Mouse (Mus musculus) limb, embryonic 12.5 days (tissue): ENCODE data around the gene Zdhhc21. TPM values are rescaled to one million over a fixed set of nuclear protein-coding genes. Genes with fewer than 3 reads are reported as not detected.

Experiments used
- ATAC-seq: fragments of 200-750 bp; cut with Nextera tagmentation; 2 replicates; pipeline ENCODE4 v1.8.0; 2017; ENCODE audit warnings: low read depth, moderate TSS enrichment; ENCODE audit not compliant: insufficient number of reproducible peaks, insufficient read depth, low FRiP score, low TSS enrichment
- H3K27ac ChIP-seq: fragments of 300-500 bp; sonication (generic); 2 replicates; pipeline ENCODE4 v1.5.1; 2016; ENCODE audit warnings: mild to moderate bottlenecking, moderate library complexity
- H3K27me3 ChIP-seq: fragments of 300-500 bp; sonication (generic); 2 replicates; pipeline ENCODE4 v1.6.1; 2016; ENCODE audit warnings: mild to moderate bottlenecking, moderate library complexity
- H3K36me3 ChIP-seq: fragments of 300-500 bp; sonication (generic); 2 replicates; pipeline ENCODE4 v1.6.1; 2016; ENCODE audit warnings: mild to moderate bottlenecking, moderate library complexity
- H3K4me1 ChIP-seq: fragments of 300-500 bp; sonication (generic); replicated peaks from 2 replicates; pipeline ENCODE4 v1.6.1; 2016
- H3K4me2 ChIP-seq: fragments of 300-500 bp; sonication (generic); 2 replicates; pipeline ENCODE4 v1.6.1; 2016; ENCODE audit warnings: mild to moderate bottlenecking, moderate library complexity
- H3K4me3 ChIP-seq: fragments of 300-500 bp; sonication (generic); replicated peaks from 2 replicates; pipeline ENCODE4 v1.5.1; 2016; ENCODE audit warnings: mild to moderate bottlenecking
- H3K9ac ChIP-seq: fragments of 300-500 bp; sonication (generic); replicated peaks from 2 replicates; pipeline ENCODE4 v1.6.1; 2016; ENCODE audit warnings: mild to moderate bottlenecking, moderate library complexity
- H3K9me3 ChIP-seq: fragments of 300-500 bp; sonication (generic); 2 replicates; pipeline ENCODE4 v1.6.1; 2016; ENCODE audit warnings: mild to moderate bottlenecking, moderate library complexity
- WGBS: fragments of 180-500 bp; shearing (Covaris S2); methylation state at CpG from one replicate; pipeline ENCODE4 v1.1.7; 2016; 5-methylcytosine and 5-hydroxymethylcytosine counted together
- polyA plus RNA-seq: library from polyadenylated mRNA; unstranded; fragments of >200 nt; fragmentation: Nextera tagmentation; extraction: Ambion mirVana; gene quantifications from 2 replicates; pipeline ENCODE4 v1.2.1, GENCODE M21; 2016

Gene Zdhhc21
- polyA plus RNA-seq, 1 experiment from 2014 or later = 13.3 TPM

- no peaks in the 10 kb centered on the region for H3K36me3 ChIP-seq
- no peak overlapping the region for H3K9ac ChIP-seq
- H3K4me2 ChIP-seq = peak overlapping the region; percentile 35
- H3K4me3 ChIP-seq = no peak overlapping the region
- H3K27me3 ChIP-seq = no peaks in the 10 kb centered on the region
- no peaks in the 10 kb centered on the region for H3K9me3 ChIP-seq
- peak; percentile 75 for ATAC-seq
- peak overlapping the region; percentile 78 for H3K27ac ChIP-seq
- WGBS = 5% methylated on average over 10 of the region's 10 CpGs
- H3K4me1 ChIP-seq = peaks cover 37% of the 10 kb centered on the region
Measured at GRCm38 (mm10) chr4:82762430-82763119, 97.2 kb downstream of the Zdhhc21 start.

GRCm38 (mm10) chr4:82756295-82756626 is 103.5 kb downstream of the Zdhhc21 start:
- Histone ChIP-seq H3K4me3 (no peak overlapping the region), H3K9ac (no peak overlapping the region), H3K9me3 (no peaks in the 10 kb centered on the region), H3K27ac (peak overlapping the region; percentile 81), H3K36me3 (no peaks in the 10 kb centered on the region), H3K4me1 (peaks cover 29% of the 10 kb centered on the region), H3K27me3 (no peaks in the 10 kb centered on the region), H3K4me2 (no peak overlapping the region)
- WGBS = 10% methylated on average over 3 of the region's 3 CpGs
- no peak for ATAC-seq

- H3K27me3 ChIP-seq = no peaks in the 10 kb centered on the region
- no peaks in the 10 kb centered on the region for H3K36me3 ChIP-seq
- H3K4me3 ChIP-seq = no peak overlapping the region
- WGBS = 44% methylated on average over 3 of the region's 3 CpGs
- no peak overlapping the region for H3K4me2 ChIP-seq
- peaks cover 29% of the 10 kb centered on the region for H3K4me1 ChIP-seq
- no peak for ATAC-seq
- H3K27ac ChIP-seq = peak overlapping the region; percentile 81
- no peak overlapping the region for H3K9ac ChIP-seq
- no peaks in the 10 kb centered on the region for H3K9me3 ChIP-seq
Measured at GRCm38 (mm10) chr4:82755616-82756294, 104.0 kb downstream of the Zdhhc21 start.

Other genes starting within 250 kb of the Zdhhc21 start
- 58.6 and 58.8 TPM in 2 replicates for gene Nfib, start 154.2 kb downstream of the Zdhhc21 start, polyA plus RNA-seq
- gene Cer1, start 25.2 kb upstream of the Zdhhc21 start, polyA plus RNA-seq = 0.43 and 0.51 TPM in 2 replicates
- gene Frem1, start 192.4 kb upstream of the Zdhhc21 start, polyA plus RNA-seq = 8.6 and 8.9 TPM in 2 replicates